Mouse (Mus musculus) layer of hippocampus, adult 11-12 months (tissue): ENCODE data around the gene Gm42420.

Experiments
- DNase-seq: peaks from one replicate; pipeline ENCODE4 v3.0.0; 2022; ENCODE audit warnings: low spot score

Gm42420 gene

GRCm38 (mm10) chr6:39573791-39574554 is 11.6 kb upstream of the Gm42420 start, which contains the start of gene Adck2:
TSS of gene Adck2 (plus strand) at chr6:39573873.
- DNase-seq, result peak; percentile 82

DNA sequence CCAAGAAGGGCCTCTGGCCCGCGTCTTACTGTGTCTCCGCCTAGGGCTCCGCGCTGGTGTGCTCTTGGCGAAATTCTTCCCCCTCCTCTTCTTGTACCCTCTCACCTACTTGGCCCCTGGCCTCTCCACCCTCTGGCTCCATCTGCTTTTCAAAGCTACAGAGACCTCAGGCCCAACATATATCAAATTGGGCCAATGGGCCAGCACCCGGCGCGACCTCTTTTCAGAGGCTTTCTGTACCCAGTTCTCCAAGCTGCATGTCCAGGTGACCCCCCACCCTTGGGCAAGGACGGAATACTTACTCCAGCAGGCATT is 11.0 kb upstream of the Gm42420 start:
- DNase-seq, result no peak

GRCm38 (mm10) chr6:39574951-39575350 is 10.6 kb upstream of the Gm42420 start:
- no peak for DNase-seq

GRCm38 (mm10) chr6:39579552-39579951 is 6.0 kb upstream of the Gm42420 start:
- DNase-seq, result no peak

DNA sequence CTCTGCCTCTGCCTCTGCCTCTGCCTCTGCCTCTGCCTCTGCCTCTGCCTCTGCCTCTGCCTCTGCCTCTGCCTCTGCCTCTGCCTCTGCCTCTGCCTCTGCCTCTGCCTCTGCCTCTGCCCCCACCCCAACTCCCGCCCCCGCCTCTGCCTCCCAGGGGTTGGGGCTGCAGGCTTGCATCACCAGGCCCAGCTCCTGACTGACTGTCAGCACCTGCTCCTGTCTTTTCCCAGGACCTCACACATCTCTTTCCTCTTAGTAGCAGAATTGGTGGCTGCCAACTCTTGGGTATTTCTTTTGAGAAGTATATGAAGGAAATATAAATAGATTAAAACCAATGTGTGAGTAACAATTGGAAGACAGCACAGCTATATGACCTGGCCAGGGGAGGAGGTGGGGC is 5.0 kb upstream of the Gm42420 start:
- DNase-seq, result no peak

DNA sequence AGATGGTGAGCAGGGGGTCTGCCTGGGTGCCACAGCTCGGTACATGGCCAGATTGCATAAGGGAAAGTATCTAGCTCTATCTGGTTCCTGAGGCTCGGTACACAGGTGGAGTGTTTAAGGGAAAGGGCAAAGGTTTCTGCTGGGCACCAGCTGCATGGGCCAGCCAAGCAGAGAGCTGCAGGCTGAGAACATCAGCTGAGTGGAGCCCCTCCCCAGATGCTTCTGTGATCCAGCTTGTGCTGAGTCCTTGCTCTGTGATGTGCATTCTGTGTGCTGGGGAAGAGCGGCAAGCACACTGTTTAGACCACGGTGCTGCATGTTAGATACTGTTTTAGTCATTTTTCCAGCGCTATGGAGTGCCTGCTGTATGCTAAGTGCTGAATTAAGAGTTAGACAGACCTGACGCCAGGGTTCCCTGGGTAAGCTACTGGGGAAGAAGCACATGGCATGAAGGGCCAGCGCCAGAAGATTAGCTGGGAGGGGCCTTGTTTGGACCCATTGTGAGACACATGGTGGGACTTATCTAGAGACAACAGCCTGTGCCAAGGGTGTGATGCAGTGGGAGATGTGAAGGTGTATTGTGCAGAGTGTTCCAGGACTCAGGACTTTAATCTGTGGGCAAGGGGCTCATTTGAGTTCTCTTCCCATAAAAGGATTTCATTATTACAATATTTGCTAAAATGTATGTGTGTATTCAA is 4.3 kb upstream of the Gm42420 start:
- no peak for DNase-seq

DNA sequence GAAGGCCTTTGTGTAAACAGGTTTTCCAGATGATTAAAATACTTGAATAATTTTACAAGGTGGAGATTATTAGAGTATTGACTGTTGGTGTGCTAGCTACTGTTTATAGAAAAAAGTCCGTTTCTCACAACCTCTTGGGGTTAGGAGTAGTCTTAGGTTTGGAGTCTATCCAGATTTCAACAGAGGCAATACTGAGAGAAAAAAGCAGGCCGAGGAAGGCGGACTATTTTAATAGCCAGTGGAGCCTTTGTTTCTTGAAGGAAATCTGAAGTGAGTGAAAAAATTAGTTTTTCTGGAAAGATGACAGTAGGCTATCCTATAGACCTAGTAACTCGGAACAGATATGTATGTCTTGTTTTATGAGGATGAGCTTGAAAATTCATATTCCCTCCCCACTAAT is 5.9 kb downstream of the Gm42420 start:
- no peak for DNase-seq

- DNase-seq, result peak; percentile 95
These were observed 7.1 kb downstream of the Gm42420 start, which contains the start of gene Ndufb2 for GRCm38 (mm10) chr6:39592401-39593214. TSS of gene Ndufb2 (plus strand) at chr6:39592574.

- DNase-seq, result no peak
These were observed 15.3 kb downstream of the Gm42420 start for GRCm38 (mm10) chr6:39600851-39601250.

DNA sequence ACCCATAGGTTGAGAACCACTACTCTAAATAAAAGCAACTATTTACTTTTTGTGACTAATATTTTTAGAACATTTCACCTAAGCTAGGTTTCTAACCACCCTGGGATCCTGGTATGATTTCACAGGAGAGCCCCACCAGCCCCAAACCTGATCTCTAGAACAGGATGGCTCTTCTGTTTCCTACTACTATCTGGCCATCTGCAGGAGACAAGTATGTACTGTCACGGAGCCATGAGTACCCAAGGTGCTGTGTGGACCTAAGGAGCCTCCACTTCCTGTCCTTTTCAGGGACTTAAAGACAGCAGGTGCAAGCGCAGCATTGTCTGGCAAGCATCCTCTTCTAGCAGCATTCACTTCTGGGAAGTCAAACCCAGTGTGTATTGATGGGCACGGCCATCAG is 16.3 kb downstream of the Gm42420 start:
- no peak for DNase-seq

DNA sequence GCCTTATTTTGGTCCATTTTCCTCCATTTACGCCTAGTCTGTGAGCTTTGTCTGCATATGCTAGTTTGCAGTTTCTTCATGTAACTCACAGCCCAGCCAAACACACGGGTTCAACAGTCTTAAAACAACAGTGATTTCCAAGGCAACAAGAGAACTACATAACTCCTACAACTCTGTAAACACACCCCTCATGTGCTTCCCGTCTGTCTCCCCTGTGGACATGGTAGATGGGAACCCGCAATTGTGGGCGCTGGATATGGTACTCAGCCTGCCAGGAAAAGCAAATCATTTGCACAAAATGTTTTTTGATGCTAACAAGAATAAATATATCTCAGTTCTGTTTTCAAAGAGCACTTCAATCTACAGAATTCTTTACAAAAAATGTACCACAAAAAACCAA is 19.0 kb downstream of the Gm42420 start:
- peak; percentile 54 for DNase-seq

- DNase-seq, result no peak
These were observed 20.5 kb downstream of the Gm42420 start for GRCm38 (mm10) chr6:39606056-39606455.

DNA sequence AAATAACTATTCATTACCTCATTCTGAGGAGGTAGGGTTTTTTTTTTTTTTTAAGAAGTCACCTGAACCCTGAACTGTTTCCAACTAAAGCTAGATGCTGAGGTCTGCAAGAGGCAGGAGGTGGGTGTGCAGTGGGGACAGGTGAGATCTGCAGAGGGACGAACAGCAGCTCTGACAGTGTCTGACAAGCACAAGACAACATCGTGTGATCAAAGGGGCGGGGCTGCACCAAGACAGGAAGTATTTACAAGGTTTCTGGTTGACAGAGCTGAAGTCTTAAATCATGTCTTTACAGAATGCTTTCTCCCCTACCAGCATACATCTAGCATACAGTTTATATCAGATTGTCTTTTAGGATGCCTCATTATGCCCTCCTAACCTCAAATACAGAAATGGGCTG is 21.3 kb downstream of the Gm42420 start:
- DNase-seq, result no peak

- no peak for DNase-seq
These were observed 21.8 kb downstream of the Gm42420 start for GRCm38 (mm10) chr6:39607365-39607764.

GRCm38 (mm10) chr6:39610207-39610606 is 24.7 kb downstream of the Gm42420 start:
- DNase-seq, result no peak

DNA sequence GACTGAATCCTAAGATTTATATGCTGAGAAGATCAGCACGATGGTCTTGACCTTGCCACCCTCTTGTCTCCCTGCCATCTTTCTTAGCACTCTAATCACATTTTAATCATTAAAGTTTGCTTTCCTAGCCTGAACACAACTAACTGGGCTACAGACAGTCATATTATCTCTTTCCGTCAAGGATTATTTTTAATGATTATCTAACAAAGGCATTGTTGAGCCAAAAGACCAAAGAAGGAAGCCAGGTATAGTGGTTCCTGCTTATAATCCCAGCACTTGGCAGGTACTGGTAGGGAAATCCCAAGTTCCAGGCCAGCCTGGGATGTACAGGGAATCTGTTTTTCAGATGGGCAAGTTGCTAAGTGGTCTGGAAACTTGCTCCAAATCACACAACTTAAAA is 25.7 kb downstream of the Gm42420 start:
- DNase-seq, result no peak
